Mouse (Mus musculus) CD4-positive helper T cell, adult 2 months (primary cell): ENCODE measurements around the gene BC051665.

ENCODE experiments used
- DNase-seq: peaks from one replicate; pipeline ENCODE4 v3.0.0-alpha.2; 2012; ENCODE audit warnings: low read depth, missing footprints, low spot score

Gene BC051665

DNA sequence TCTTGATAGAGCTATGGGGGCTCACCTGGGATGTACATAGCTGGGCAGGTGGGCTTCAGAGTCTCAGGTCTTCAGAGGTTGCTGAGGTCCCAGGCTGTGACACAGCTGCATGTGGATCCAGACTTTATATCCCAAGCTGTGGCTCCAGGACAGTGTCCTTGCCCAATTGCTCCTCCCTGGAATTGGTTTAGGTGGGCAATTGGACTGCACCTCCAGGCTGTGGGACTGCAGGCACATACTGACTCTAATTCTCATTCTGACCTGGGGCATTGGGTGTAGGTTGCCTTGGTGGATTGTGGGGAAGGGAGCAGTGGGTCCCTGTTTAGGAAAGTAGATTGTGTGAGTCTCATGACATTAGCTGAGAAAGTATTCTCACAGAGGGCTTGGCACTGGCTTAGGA, at the start of gene BC051665:
Gene BC051665, minus strand, starts transcription at position 101 of the 400 bp plus-strand sequence.
- DNase-seq = no peak

DNA sequence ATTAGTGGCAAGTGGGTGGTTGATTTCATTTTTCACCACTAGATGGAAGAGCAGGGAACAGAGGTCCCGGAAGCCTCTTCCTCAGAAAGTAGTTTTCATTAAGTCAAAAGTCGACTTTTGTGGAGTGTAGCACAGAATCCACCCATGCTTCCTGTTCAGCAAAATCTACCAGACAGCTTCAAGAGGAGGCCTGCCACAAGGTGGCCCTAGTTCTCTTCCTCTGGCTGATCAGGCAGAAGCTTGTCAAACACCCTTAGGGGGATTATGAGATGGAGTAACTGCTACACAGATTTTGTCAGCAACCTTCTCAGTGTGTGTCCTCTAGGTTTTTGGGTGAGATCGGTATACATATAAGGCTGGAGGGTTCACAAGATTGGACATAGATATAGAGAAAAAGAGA, 39.9 kb upstream of the BC051665 start:
- DNase-seq = peak; percentile 66

DNA sequence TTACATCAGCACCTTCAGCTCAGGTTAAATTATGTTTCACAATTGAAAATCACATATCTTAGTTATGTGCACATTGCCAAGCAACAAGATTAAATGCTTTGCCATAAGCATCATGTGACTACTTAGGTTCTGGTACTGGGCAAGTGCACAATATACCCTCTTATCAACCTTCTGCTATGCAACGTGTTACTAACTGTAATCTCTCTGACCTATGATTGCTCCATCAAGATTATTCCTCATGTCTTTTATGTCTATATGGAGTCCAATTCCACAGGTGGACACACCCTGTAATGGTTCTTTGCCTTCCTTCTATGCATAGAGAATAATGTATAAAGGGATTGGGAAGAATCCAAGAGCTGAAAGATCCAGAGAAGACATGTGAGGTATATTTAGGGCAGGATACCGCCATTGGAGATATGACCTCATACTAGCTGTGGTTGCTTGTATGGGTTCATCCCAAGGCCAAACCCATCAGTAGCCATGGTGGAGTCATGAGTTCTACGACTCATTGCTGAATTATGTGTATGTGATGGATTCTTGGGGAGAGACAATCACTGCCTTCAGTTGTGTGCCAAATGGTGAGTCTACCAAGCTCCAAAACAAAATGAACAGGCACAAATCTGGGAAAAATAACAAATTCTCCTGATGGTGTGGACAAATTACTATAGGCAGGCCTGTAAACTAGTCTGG, 34.5 kb upstream of the BC051665 start:
- no peak for DNase-seq

DNA sequence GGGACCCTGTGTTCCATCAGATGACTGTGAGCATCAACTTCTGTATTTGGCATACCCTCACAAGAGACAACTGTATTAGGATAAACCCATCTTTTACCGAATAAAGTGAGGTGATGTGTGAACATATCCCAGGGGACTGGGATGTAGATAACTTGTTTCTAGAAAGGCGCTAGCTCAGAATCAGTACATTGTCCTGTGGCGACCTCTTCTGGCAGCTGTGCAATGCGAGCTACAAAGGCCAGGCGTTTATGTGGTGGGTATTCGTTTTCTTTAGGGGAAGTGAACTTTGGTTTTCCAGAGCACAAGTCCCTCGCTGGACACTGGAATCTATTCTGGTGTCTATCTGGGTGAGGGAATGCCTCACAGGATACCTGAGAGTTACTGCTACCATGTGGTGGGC, 33.3 kb upstream of the BC051665 start:
- DNase-seq = peak; percentile 9

DNA sequence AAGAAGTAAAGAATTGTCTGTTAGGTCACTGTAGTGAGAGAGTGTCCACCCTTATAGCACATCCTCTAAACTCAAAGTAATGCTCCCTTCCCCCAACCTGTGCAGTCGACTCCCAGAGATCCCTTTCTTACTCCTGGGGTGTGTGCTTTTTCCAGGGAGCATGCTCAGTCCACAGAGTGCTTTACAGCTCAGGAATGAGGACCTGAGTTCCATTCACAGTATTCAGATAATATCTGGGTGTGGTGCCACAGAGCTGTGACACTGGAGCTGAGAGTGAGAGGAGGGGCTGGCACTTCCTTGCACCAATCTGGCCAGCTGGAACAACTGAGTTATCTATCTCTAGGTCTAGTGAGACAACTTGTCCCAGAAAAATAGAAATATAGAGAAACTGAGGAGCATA, 27.6 kb upstream of the BC051665 start:
- DNase-seq = no peak

DNA sequence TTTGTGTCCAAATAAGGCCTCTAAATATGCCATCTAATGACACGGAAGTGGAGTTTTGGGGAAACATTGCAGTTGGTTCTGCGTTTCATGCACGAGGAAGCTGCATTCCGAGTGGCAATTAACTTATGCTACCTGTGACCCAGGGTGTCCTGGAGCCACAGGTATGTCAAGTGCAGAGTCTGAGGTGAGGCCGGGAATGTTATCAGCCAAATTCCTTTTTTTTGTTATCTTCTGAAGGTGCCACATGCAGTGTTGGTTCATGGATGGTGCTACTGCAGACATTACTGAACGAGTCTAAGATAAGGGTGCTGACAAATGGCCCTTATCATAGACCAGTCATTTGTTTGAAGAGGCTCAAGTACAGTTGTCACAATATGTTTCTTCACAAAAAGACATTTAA, 26.6 kb upstream of the BC051665 start:
- DNase-seq = no peak

DNA sequence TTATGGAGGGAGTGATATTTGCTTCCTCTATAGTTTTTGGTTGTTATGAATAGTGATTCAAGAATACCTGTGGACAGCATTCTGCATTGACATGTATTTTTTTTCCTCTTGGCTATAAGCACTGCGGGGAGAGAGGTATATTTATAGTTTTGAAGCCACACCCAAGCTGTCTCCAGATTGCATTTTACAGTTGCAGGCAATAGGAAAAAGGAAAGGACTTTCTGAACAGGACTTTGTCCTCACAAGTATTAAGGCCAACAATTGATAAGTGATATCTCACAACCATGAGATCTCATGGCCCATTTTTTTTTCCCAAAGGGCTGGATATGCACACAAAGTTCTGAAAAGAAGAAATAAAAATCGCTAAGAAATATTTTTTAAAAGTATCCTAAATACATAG, 23.5 kb upstream of the BC051665 start:
- no peak for DNase-seq

DNA sequence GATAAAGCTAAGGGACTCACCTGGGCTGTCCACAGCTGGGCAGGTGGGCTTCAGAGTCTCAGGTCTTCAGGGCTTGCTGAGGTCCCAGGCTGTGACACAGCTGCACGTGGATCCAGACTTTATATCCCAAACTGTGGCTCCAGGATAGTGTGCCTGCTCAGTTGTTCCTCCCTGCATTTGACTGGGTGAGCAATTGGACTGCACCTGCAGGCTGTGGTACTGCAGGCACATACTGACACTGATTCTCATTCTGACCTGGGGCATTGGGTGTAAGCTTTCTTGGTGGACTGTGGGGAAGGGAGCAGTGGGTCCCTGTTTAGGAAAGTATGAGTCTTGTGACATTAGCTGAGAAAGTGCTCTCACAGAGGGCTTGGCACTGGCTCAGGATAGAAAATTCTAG, 16.6 kb upstream of the BC051665 start, which contains the start of gene Ctsll3:
Gene Ctsll3, minus strand, starts transcription at position 101 of the 400 bp plus-strand sequence.
- no peak for DNase-seq

DNA sequence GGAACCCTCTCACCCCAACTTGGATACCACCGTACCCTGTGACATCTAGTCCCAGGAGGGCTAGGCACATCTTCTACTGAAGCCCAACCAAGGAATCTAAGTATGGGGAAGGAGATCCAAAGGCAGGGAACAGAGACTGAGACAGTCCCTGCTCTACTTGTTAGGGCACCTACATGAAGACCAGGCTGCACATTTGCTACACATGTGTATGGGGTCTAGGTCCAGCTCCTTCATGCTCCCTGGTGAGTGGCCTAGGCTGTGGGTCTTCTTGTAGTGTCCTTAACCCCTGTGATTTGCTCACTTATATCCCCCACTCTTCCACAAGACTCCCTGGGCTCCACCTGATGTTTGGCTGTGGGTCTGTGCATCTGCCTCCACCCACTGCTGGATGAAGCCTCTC, 3.3 kb upstream of the BC051665 start:
- no peak for DNase-seq

DNA sequence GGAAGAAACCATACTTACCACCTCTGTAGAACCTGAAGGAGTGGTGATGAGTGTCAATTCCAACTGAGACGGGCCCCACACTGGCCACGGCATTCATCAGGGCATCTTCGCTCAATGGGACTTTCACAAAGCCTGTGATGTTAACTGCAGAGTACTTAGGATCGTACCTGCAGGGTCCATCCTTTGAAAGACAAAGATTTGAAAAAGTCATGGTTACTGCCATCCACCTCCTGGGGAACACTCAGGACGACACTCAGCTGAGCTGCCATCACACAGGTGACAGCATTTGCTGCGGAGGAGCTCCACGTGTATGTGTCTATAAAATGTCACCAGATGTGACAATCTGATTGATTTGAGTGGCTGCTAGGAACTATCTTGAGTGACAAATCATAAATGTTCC, 2.9 kb downstream of the BC051665 start:
- no peak for DNase-seq

DNA sequence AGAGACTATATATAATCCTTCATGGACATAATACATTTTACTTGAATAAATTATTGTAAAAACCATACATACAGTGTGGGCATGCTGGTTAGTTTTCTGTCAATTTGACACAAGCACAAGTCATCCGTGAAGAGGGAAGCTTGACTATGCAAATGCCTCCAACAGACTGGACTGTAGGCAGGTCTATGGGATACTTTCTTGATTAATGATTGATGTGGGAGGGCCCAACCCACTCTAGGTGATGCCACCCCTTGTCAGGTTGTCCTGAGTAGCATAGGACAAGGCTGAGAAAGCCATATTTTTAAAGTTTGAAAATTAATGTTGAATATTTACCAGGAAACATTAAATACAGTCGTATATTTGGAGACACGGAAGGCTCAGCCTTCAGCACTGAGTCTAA, 5.6 kb downstream of the BC051665 start:
- no peak for DNase-seq

DNA sequence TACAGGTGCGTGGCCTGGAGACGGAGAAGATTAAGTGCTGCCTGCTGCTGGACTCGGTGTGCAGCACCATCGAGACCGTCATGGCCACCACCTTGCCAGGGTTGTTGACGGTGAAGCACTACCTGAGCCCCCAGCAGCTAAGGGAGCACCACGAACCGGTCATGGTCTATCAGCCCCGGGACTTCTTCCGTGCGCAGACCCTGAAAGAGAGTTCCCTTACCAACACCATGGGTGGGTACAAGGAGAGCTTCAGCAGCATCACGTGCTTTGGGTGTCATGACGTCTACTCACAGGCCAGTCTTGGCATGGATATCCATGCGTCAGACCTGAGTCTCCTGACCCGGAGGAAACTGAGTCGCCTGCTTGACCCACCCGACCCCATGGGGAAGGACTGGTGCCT, 25.0 kb downstream of the BC051665 start:
- no peak for DNase-seq

DNA sequence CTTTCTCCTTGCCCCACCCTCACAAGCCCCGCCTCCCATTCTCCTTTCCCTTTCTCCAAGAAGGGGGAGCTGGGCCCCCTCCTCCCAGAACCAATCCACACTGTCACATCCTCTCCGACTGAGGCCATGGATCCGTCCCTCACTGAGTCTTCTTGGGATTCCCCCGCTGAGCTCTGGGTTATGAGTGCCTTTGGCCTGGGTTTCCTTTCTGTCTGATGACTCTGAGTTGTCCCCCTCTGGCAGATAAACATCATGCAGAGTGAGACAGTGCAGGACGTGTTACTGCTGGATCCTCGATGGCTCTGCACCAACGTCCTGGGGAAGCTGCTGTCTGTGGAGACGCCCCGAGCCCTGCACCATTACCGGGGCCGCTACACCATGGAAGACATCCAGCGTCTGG, 25.8 kb downstream of the BC051665 start:
- no peak for DNase-seq

DNA sequence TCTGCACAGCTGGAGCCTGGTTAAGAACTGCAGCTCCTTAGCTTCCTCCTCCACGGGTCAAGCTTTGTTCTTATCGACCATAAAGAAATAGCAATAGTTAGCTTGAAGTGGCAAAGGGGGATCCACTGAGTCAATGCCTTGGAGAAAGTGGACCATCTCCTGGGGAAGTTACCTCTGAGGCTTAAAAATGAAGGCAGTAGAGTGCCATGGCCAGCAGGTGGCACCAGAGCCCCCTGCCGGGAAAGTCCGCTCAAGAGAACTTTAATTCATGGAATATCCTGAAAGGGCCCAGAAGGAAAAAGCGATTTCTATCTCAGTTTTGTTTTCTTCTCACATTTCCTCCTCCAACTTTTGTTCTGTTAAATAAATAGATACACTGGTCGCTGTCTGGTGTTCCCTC, 27.0 kb downstream of the BC051665 start:
- DNase-seq = no peak

DNA sequence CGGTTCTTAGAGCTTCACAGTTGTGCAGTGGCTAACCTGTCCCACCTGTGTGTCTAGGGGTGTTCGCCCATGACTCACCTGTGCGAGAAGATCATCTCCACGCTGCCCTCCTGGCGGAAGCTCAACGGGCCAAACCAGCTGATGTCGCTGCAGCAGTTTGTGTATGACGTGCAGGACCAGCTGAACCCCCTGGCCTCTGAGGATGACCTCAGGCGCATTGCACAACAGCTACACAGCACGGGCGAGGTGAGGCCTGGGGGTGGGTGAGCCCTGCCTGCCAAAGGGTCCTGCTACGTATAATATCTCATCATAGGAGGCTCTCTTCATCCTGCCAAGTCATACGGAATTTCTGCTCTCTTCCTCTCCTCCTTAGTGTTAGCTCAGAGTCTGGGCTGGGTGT, 28.9 kb downstream of the BC051665 start:
- DNase-seq = no peak

DNA sequence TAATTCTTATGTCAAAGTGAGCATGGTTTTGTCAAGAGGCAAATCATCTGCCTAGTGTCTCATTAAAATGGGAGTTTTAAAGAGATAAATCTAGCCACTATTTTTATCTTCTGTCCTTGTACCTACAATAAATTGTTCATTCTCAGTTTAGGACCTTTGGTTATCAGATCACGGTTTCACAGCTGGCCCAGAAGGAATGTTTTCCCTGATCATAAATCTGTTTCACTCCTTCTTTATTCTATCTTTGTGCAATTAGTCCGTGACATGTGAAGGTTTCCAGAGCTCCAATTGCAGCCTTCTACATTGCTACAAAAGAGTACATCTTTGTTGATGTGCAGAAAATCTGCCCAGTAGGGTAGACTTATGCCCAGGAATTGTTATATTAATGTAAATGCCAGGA, 30.9 kb downstream of the BC051665 start:
- no peak for DNase-seq

DNA sequence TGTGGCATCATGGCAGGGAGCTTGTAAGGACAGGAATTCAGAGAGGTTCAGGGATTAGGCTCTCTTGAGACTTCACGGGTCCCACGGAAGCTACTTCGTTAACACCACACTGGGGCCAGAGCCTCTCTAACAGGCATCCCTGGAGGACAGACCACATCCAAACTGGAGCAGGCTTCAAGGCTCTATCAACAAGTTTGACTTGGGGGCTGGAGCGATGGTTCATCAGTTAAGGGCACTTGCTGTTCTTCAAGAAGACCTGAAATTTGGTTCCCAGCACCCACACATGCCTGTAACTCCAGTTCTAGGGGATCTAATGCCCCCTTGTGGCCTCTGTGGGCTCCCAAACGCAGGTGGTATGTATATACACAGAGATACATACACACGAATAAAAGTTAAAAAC, 32.9 kb downstream of the BC051665 start:
- no peak for DNase-seq

DNA sequence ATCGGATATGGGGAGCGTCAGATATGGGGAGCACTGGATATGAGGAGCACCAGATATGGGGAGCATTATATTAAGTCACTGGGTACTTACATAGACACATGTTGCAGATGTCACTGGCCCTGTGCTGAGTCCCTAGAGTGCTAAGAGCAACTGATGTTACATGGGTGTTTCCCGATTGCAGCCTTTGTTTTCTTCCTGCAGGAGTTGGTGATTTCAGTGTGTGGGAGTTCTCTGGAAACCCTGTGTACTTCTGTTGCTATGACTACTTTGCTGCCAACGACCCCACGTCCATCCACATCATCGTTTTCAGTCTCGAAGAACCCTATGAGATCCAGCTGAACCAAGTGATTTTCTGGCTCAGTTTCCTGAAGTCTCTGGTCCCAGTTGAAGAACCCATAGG, 35.2 kb downstream of the BC051665 start:
- no peak for DNase-seq

DNA sequence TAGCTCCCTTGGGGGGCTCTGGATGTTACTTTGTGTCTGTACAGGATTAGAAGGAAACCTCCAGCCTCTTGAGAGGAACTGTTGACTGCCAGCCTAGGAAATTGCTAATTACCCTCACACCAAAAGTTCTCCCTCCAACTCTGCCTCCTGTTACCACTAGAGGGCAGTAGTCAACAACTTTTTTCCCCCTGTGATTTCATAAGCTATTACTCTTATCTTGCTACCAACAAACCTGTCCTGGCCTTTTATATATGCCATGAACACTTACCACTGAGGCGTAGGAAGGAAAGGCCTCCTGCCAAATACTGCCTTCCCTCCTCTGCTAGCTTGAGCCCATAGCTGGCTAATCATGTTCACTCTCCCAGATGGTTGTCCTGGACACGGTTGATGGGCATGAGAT, 37.6 kb downstream of the BC051665 start:
- DNase-seq = no peak

DNA sequence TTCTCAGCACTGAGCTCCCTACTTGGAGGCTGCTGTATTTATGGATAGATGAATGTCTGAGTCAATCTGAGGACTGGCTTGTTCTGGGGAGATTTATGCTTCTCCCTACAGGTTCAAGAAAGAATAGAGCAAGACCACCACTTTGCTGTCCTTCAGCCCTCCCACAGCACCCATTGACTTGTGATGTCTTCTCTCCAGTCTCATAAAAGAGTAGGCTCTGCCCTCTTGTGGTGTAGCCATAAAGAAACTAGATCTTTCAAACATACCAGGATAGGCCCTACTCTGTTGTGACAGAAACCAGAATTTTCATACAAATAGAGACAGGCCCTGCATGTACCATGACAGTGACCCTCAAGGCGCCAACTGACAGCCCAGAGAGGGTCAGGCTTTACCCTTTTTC, 39.0 kb downstream of the BC051665 start:
- no peak for DNase-seq

DNA sequence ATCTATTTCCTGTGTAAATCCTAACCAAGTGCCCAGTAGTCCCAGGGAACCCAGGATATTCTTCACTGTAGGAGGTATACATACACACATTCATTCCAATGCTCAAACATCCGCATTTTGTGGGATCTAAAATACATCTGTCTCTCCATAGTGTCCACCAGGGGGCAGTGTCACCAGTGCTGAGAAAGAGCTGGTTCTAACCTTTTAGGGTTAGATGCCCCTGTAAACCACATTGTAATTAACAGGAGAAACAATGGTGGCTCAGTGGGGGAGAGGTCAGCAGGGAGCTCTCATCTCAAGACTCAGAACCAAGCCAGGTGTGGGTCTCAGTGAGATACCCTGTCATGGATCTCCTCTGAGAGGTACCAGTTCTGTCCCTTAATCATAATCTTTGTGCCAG, 39.9 kb downstream of the BC051665 start:
- DNase-seq = peak; percentile 41

DNA sequence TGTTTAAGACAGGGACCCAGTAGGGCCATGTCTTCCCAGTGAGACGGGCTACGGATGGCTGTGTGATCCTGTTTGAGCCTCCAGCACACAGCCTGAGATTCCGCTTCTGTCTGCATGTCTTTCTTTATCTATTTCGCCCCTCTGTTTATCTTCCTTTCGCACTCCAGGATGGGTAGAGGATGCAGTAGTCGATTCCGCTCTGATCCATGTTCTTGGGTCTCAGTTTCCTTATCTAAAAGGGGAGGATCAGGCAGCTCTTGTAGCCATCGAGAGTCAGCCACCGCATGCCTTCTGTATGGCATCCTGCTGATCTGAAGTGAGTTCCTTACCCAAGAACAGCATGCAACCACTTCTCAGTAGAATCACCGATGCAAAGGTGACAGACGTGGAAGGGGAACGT, 40.8 kb downstream of the BC051665 start:
- no peak for DNase-seq

DNA sequence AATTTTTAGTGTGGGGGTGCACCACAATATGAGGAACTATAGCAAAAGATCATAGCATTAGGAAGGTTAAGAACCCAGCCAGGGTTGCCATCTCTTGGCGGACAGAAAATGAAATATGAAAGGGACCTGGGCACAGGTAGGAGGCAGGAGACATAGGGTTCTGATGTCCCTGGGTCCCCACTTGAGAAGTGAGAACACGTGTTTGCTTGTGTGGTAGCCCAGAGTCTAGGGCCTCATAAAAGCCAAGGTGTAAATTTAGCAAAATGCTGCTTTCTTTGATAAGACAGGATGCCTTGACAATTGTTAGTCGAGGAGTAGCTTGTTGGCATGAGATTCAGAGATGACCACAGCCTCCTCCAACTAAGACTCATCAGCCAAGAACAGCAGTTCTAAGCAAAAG, 41.4 kb downstream of the BC051665 start:
- no peak for DNase-seq

DNA sequence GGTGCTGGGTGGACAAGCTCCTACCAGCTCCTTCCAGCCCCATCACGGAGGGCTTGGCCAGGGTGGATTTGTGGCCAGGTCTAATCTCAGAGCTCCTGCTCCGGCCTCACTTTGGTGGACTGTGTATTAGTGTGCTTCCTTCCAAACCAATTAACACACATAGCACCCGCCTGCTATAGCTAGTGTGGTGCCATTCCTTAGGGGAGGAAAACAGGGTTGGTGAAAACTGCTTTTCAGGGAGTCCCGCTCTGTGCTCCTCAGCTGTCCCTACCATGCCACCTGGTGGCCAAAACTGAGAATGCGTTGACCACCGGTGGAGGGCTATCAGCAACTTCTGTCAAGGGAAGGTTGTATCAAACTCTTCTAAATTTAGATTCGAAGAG, 42.1 kb downstream of the BC051665 start:
- peak; percentile 57 for DNase-seq
